Mouse (Mus musculus) intestine, embryonic 14.5 days (tissue): ENCODE results near the gene Rab44. TPM values are rescaled to one million over a fixed set of nuclear protein-coding genes. Genes with fewer than 3 reads are reported as not detected.
"Not testable (repeated sequence)": the region's sequence is repeated elsewhere in the genome, so short reads cannot be mapped to it uniquely, and the experiment has no call there.

Experiments used
- ATAC-seq: fragments of 200-750 bp; cut with Nextera tagmentation; replicated peaks from 2 replicates; pipeline ENCODE4 v1.8.0; 2017; ENCODE audit warnings: low read depth, moderate number of reproducible peaks, moderate TSS enrichment, moderate library complexity; ENCODE audit not compliant: low FRiP score, low TSS enrichment
- DNase-seq: peaks from one replicate; pipeline ENCODE4 v3.0.0-alpha.2; 2018; ENCODE audit warnings: low spot score
- H3K27ac ChIP-seq: fragments of 300-500 bp; sonication (generic); 2 replicates; pipeline ENCODE4 v1.5.1; 2014; ENCODE audit warnings: low read depth, mild to moderate bottlenecking, control low read depth
- H3K27me3 ChIP-seq: fragments of 300-500 bp; sonication (generic); replicated peaks from 2 replicates; pipeline ENCODE4 v1.6.1; 2014; ENCODE audit warnings: low read length, control low read depth; ENCODE audit not compliant: control insufficient read depth, insufficient read depth
- H3K36me3 ChIP-seq: fragments of 300-500 bp; sonication (generic); 2 replicates; pipeline ENCODE4 v1.6.1; 2014; ENCODE audit warnings: low read length, control low read depth; ENCODE audit not compliant: control insufficient read depth, insufficient read depth
- H3K4me1 ChIP-seq: fragments of 300-500 bp; sonication (generic); replicated peaks from 2 replicates; pipeline ENCODE4 v1.6.1; 2014; ENCODE audit warnings: low read length, control low read depth, mixed read lengths; ENCODE audit not compliant: control insufficient read depth, insufficient read depth
- H3K4me2 ChIP-seq: fragments of 300-500 bp; sonication (generic); 2 replicates; pipeline ENCODE4 v1.6.1; 2014; ENCODE audit warnings: low read length
- H3K4me3 ChIP-seq: fragments of 300-500 bp; sonication (generic); 2 replicates; pipeline ENCODE4 v1.5.1; 2014; ENCODE audit warnings: low read depth, low read length, control low read depth, mixed read lengths
- H3K9ac ChIP-seq: fragments of 300-500 bp; sonication (generic); 2 replicates; pipeline ENCODE4 v1.6.1; 2014; ENCODE audit warnings: mild to moderate bottlenecking, low read length
- H3K9me3 ChIP-seq: fragments of 300-500 bp; sonication (generic); 2 replicates; pipeline ENCODE4 v1.6.1; 2016; ENCODE audit warnings: low read length, control low read depth; ENCODE audit not compliant: control insufficient read depth
- WGBS: fragments of 180-500 bp; shearing (Covaris S2); extraction: QIAGEN DNeasy Blood & Tissue Kit; methylation state at CpG from one replicate; pipeline ENCODE4 v1.1.7; 2014; 5-methylcytosine and 5-hydroxymethylcytosine counted together
- polyA plus RNA-seq: library from polyadenylated mRNA; unstranded; fragments of >200 nt; fragmentation: Nextera tagmentation; extraction: Ambion mirVana; gene quantifications from 2 replicates; pipeline ENCODE4 v1.2.1, GENCODE M21; 2014

The Rab44 gene
- polyA plus RNA-seq = 0.26 and 0.71 TPM in 2 replicates

GRCm38 (mm10) chr17:29113591-29114352, at the start of gene Rab44:
Gene Rab44, plus strand, starts transcription at chr17:29114145.
- H3K4me1 ChIP-seq = no peaks in the 10 kb centered on the region
- ATAC-seq = no peak
- WGBS = 84% methylated on average over 13 of the region's 13 CpGs

GRCm38 (mm10) chr17:29065245-29065940, 48.6 kb upstream of the Rab44 start:
- ATAC-seq = no peak
- H3K36me3 ChIP-seq = no peaks in the 10 kb centered on the region
- WGBS = 82% methylated on average over 21 of the region's 21 CpGs
- H3K9ac ChIP-seq = no peak overlapping the region
- no peaks in the 10 kb centered on the region for H3K27me3 ChIP-seq
- H3K4me3 ChIP-seq = no peak overlapping the region
- no peak overlapping the region for H3K27ac ChIP-seq
- no peaks in the 10 kb centered on the region for H3K9me3 ChIP-seq
- no peak for DNase-seq
- no peak overlapping the region for H3K4me2 ChIP-seq
- peaks cover 7% of the 10 kb centered on the region; the same call in 1 of the 2 replicates for H3K4me1 ChIP-seq

More at GRCm38 (mm10) chr17:29113591-29114352, at the start of gene Rab44:
- no peak within 1 kb of the TSS for H3K9ac ChIP-seq
- H3K9me3 ChIP-seq = no peaks in the 10 kb centered on the region
- H3K27ac ChIP-seq = no peak within 1 kb of the TSS
- H3K36me3 ChIP-seq = no peaks in the 10 kb centered on the region
- no peak for DNase-seq
- no peaks in the 10 kb centered on the region for H3K27me3 ChIP-seq
- no peak within 1 kb of the TSS for H3K4me2 ChIP-seq
- no peak within 1 kb of the TSS for H3K4me3 ChIP-seq

GRCm38 (mm10) chr17:29065971-29066370, 48.0 kb upstream of the Rab44 start:
- Histone ChIP-seq H3K27me3 (no peaks in the 10 kb centered on the region), H3K9ac (no peak overlapping the region), H3K4me3 (no peak overlapping the region), H3K36me3 (no peaks in the 10 kb centered on the region), H3K9me3 (no peaks in the 10 kb centered on the region), H3K27ac (no peak overlapping the region), H3K4me1 (peaks cover 7% of the 10 kb centered on the region; the same call in 1 of the 2 replicates), H3K4me2 (no peak overlapping the region)
- ATAC-seq (no peak), DNase-seq (no peak)
- 96% methylated on average over 3 of the region's 3 CpGs for WGBS

- 84% methylated on average over 3 of the region's 3 CpGs for WGBS
- not testable (repeated sequence) for H3K36me3 ChIP-seq, H3K4me2 ChIP-seq, H3K4me1 ChIP-seq, H3K4me3 ChIP-seq, H3K27ac ChIP-seq, H3K9ac ChIP-seq, H3K9me3 ChIP-seq, H3K27me3 ChIP-seq, ATAC-seq, DNase-seq
These were observed 46.5 kb upstream of the Rab44 start for GRCm38 (mm10) chr17:29067416-29067815.

GRCm38 (mm10) chr17:29067847-29068246, 46.1 kb upstream of the Rab44 start:
- Histone ChIP-seq H3K4me3 (no peak overlapping the region), H3K27me3 (no peaks in the 10 kb centered on the region), H3K4me2 (no peak overlapping the region), H3K36me3 (no peaks in the 10 kb centered on the region), H3K4me1 (peaks cover 8% of the 10 kb centered on the region), H3K27ac (no peak overlapping the region), H3K9ac (no peak overlapping the region), H3K9me3 (no peaks in the 10 kb centered on the region)
- 55% methylated on average over 5 of the region's 5 CpGs for WGBS
- no peak for DNase-seq
- no peak for ATAC-seq

GRCm38 (mm10) chr17:29069063-29069462, 44.9 kb upstream of the Rab44 start:
- Histone ChIP-seq H3K9me3 (no peaks in the 10 kb centered on the region), H3K9ac (no peak overlapping the region), H3K4me3 (no peak overlapping the region), H3K4me1 (peaks cover 15% of the 10 kb centered on the region), H3K27ac (no peak overlapping the region), H3K36me3 (no peaks in the 10 kb centered on the region), H3K27me3 (no peaks in the 10 kb centered on the region), H3K4me2 (no peak overlapping the region)
- 70% methylated on average over 10 of the region's 10 CpGs for WGBS
- ATAC-seq (no peak), DNase-seq (no peak)

- H3K4me1 ChIP-seq = peaks cover 15% of the 10 kb centered on the region
- no peaks in the 10 kb centered on the region for H3K27me3 ChIP-seq
- H3K4me3 ChIP-seq = no peak overlapping the region
- no peaks in the 10 kb centered on the region for H3K36me3 ChIP-seq
- no peak overlapping the region for H3K4me2 ChIP-seq
- ATAC-seq (no peak), DNase-seq (no peak)
- H3K9ac ChIP-seq = no peak overlapping the region
- no peaks in the 10 kb centered on the region for H3K9me3 ChIP-seq
- no peak overlapping the region for H3K27ac ChIP-seq
- WGBS = 66% methylated on average over 5 of the region's 5 CpGs
These were observed 42.1 kb upstream of the Rab44 start for GRCm38 (mm10) chr17:29071820-29072219.

GRCm38 (mm10) chr17:29072701-29073307, 41.1 kb upstream of the Rab44 start:
- H3K27ac ChIP-seq = no peak overlapping the region
- ATAC-seq (no peak), DNase-seq (no peak)
- H3K4me2 ChIP-seq = no peak overlapping the region
- 13% methylated on average over 11 of the region's 11 CpGs for WGBS
- no peaks in the 10 kb centered on the region for H3K36me3 ChIP-seq
- peaks cover 15% of the 10 kb centered on the region for H3K4me1 ChIP-seq
- H3K9ac ChIP-seq = no peak overlapping the region
- H3K9me3 ChIP-seq = no peaks in the 10 kb centered on the region
- H3K4me3 ChIP-seq = no peak overlapping the region
- no peaks in the 10 kb centered on the region for H3K27me3 ChIP-seq
